Mouse (Mus musculus) G1E (cell line): ENCODE data around the gene Tut7. TPM values are rescaled to one million over a fixed set of nuclear protein-coding genes. Genes with fewer than 3 reads are reported as not detected.
A peak's percentile ranks its signal among the peaks of the same experiment; 100 is the strongest.

Experiments
- ATAC-seq: 2 replicates; pipeline ENCODE4 v1.8.0; 2016; ENCODE audit warnings: mild to moderate bottlenecking; ENCODE audit not compliant: insufficient number of reproducible peaks, poor library complexity, low FRiP score, severe bottlenecking; ENCODE audit errors: extremely low read depth
- DNase-seq: peaks from one replicate; pipeline ENCODE4 v3.0.0; 2012; ENCODE audit warnings: low spot score
- H3K27me3 ChIP-seq: 2 replicates; pipeline ENCODE4 v1.6.1; 2012; ENCODE audit warnings: mild to moderate bottlenecking, low read length, inconsistent platforms; ENCODE audit not compliant: insufficient read depth
- H3K36me3 ChIP-seq: replicated peaks from 2 replicates; pipeline ENCODE3; 2012; ENCODE audit warnings: mild to moderate bottlenecking, inconsistent platforms
- H3K4me1 ChIP-seq: 2 replicates; pipeline ENCODE4 v1.6.1; 2012; ENCODE audit warnings: low read depth, low read length, inconsistent platforms, mixed read lengths; ENCODE audit not compliant: insufficient read depth
- H3K4me3 ChIP-seq: 2 replicates; pipeline ENCODE4 v1.5.1; 2012; ENCODE audit warnings: low read depth, mild to moderate bottlenecking, inconsistent platforms, low read length, moderate library complexity, mixed read lengths
- H3K9me3 ChIP-seq: replicated peaks from 2 replicates; pipeline ENCODE4 v1.6.1; 2012; ENCODE audit warnings: inconsistent platforms
- CTCF ChIP-seq: IDR thresholded peaks from 2 replicates; pipeline ENCODE4 v1.5.1; 2012; ENCODE audit warnings: low read depth, low read length, inconsistent platforms, mixed read lengths
- GATA1 ChIP-seq: IDR thresholded peaks from 2 replicates; pipeline ENCODE4 v1.6.1; 2012; ENCODE audit warnings: borderline replicate concordance, low read length, inconsistent platforms, mixed read lengths
- GATA2 ChIP-seq: IDR thresholded peaks from 2 replicates; pipeline ENCODE4 v1.6.1; 2012; ENCODE audit warnings: low read depth, low read length, inconsistent platforms, borderline replicate concordance
- POLR2AphosphoS5 ChIP-seq: IDR thresholded peaks from 2 replicates; pipeline ENCODE4 v1.6.1; 2012; ENCODE audit warnings: low read depth, low read length, inconsistent platforms; ENCODE audit not compliant: insufficient replicate concordance
- TAL1 ChIP-seq: conservative IDR thresholded peaks from 2 replicates; pipeline ENCODE4 v1.6.1; 2012; ENCODE audit warnings: low read depth, low read length, inconsistent platforms, mixed read lengths
- polyA plus RNA-seq: library from polyadenylated mRNA; stranded (reverse); fragments of >175 nt; gene quantifications from 2 replicates; pipeline ENCODE4 v1.2.3, GENCODE M21; 2012
- total RNA-seq, 2 experiments: library from RNA; stranded (forward) in 1 of 2; stranded (reverse) in 1 of 2; fragments of 200-1000 nt in 1 of 2; fragments of >200 nt in 1 of 2; fragmentation: Nextera tagmentation in 1 of 2; gene quantifications; 2 replicates each; pipeline ENCODE4 v1.2.3; 2014 to 2017

The Tut7 gene
- 215 and 232 TPM in 2 replicates for total RNA-seq (2014; fragmentation: Nextera tagmentation)
- total RNA-seq (2017), result 166 and 194 TPM in 2 replicates
- polyA plus RNA-seq, result 59.6 and 66.1 TPM in 2 replicates

DNA sequence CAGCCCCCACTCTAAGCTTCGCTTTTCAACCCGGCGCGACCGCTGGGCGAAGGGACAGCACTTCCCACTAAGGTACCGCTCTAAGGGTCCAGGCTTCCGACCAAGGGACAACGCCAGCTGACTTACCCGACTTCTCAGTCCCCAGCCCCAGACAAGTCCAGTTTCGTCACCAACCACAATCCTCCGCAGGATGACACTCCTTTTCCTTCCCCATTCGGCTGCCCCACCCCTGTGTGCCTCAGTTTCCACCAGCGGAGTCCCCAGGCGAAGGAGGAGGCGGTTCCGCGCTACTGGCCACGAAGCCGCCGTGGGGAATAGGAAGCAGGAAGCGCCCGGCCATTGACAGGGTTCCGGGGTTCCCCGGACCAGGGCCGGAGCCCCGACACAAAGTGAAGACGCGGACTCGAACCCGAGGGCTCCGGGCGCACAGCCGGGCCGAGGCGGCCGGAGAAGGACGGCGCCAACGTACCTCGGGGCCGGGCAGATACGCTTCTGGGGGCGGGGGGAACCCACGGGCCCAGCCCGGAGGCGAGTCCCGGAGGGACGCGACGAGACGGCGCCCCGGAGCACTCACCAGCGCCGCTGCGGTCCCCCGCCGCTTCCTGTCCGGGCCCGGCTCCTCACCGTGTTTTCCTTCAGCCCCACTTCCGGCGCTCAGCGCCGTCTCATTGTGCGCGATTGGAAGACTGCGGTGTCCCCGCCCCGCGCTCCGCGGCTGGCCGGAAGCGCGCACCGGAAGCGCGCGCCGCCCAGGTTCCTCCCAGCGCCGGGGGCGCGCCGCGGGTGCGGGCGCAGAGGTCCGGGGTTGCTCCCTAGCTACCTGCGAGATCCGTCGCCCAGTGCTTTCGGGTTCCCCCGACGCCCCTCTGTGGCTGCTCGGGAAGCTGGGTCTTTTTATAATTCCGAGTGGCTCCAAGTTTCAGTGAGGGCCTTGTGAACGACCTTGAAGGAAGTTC lies at the start of gene Tut7:
Gene Tut7, minus strand, starts transcription at position 641 of the 956 bp plus-strand sequence.
- TF ChIP-seq CTCF (no peak), GATA1 (no peak), TAL1 (no peak), POLR2AphosphoS5 (no peak), GATA2 (no peak)
- Histone ChIP-seq H3K4me3 (peak within 1 kb of the TSS; percentile 93), H3K9me3 (no peaks in the 10 kb centered on the region), H3K36me3 (peaks cover 28% of the 10 kb centered on the region), H3K4me1 (peaks cover 41% of the 10 kb centered on the region), H3K27me3 (no peaks in the 10 kb centered on the region)
- DNase-seq (peak; percentile 94), ATAC-seq (peak; percentile 62)

DNA sequence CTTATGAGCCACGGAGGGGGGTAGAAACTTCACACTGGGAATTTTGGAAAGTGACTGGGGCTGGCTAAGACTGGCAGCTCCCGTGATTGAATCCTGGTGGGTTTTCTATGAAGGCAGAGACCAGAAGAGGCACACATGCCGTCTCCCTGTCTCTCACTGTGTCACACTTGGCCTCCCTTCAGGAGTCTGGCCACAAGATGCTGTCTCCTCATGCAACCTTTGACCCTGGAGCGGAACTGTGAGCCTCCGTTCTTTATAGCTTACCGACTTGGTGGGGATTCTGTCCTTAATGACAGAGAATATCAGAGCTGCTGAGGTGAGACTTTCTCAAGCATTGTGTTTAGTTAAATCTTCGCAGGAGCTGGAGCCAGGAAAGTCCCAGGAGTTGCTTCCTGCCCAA lies 49.5 kb upstream of the Tut7 start:
- no peak for ATAC-seq
- DNase-seq, result no peak
- Histone ChIP-seq H3K27me3 (no peaks in the 10 kb centered on the region), H3K4me1 (no peaks in the 10 kb centered on the region), H3K4me3 (no peak overlapping the region), H3K9me3 (no peaks in the 10 kb centered on the region), H3K36me3 (no peaks in the 10 kb centered on the region)
- no peak for TF ChIP-seq CTCF
- no peak for TF ChIP-seq POLR2AphosphoS5
- TF ChIP-seq TAL1, result no peak
- no peak for TF ChIP-seq GATA2
- TF ChIP-seq GATA1, result no peak

DNA sequence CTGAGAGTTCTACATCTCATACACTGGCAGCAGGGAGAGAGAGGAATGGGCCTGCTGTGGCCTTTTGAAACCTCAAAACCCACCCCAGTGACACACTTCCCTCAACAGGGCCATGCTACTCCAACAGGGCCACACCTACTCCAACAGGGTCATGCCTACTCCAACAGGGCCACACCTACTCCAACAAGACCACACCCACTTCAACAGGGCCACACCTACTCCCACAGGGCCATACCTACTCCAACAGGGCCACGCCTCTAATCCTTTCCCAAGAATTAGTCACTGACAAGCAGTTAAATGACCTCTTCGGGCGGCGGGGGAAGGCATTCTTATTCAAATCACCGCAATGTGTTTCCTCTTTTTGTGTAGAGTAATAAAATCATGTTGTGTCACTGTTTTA lies 47.1 kb upstream of the Tut7 start:
- DNase-seq (no peak), ATAC-seq (no peak)
- Histone ChIP-seq H3K27me3 (no peaks in the 10 kb centered on the region), H3K36me3 (no peaks in the 10 kb centered on the region), H3K4me3 (no peak overlapping the region), H3K9me3 (no peaks in the 10 kb centered on the region), H3K4me1 (no peaks in the 10 kb centered on the region)
- TF ChIP-seq GATA2 (no peak), POLR2AphosphoS5 (no peak), TAL1 (no peak), CTCF (no peak), GATA1 (no peak)

DNA sequence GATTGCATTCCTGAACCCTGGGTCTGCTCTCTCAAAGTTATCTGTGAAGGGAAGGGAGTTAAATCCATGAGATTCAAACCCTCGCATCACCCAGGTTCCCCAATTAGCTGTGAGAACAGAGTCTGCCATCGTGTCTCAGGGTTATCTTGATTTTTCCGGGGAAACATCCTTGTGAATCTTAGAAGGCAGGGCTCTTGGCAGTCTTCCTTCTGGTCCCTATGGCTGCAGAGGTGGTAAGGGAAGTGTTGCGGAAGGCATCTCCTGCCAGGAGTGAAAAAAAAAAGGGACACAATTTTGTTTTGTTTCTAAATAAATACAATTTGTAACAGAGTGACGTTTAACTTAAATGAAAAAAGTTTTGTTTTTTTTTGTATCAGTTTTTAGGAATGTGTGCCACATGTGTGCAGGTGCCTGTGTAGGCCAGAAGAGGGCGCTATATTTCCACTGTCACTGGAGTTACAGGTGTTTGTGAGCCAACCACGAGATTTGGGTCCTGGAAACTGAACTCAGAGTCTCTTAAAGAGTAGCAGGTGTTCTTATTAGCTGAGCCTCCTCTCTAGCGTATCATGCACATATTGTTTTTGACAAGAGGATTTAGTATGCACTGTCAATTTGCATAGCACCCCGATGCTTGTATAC lies 45.2 kb upstream of the Tut7 start:
- DNase-seq (no peak), ATAC-seq (no peak)
- Histone ChIP-seq H3K9me3 (no peaks in the 10 kb centered on the region), H3K27me3 (no peaks in the 10 kb centered on the region), H3K4me3 (no peak overlapping the region), H3K36me3 (no peaks in the 10 kb centered on the region), H3K4me1 (no peaks in the 10 kb centered on the region)
- TF ChIP-seq TAL1, result no peak
- no peak for TF ChIP-seq POLR2AphosphoS5
- no peak for TF ChIP-seq GATA1
- TF ChIP-seq CTCF, result no peak
- TF ChIP-seq GATA2, result no peak

DNA sequence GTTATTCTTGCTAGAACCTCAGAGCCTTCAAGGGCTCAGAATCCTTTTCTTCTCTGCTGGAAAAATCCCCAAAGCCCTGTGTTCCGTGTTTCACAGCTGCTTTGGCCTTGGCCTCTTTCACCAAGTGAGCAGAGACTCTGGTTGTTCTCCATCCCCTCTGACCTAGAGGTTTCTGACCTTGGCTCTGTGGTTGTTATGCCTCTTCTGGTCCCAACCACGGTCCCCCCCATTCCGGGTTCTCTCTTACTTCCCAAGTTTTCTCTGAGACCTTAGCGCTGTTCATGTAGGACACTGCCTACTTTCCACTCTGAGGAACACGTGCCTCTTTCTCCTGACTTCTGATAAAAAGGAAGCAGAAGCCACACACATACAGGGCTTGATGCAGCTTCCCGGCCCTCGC lies 44.2 kb upstream of the Tut7 start:
- Histone ChIP-seq H3K36me3 (no peaks in the 10 kb centered on the region), H3K4me3 (no peak overlapping the region), H3K9me3 (no peaks in the 10 kb centered on the region), H3K27me3 (no peaks in the 10 kb centered on the region), H3K4me1 (no peaks in the 10 kb centered on the region)
- TF ChIP-seq GATA1, result no peak
- no peak for TF ChIP-seq CTCF
- TF ChIP-seq TAL1, result no peak
- no peak for TF ChIP-seq POLR2AphosphoS5
- no peak for TF ChIP-seq GATA2
- no peak for DNase-seq
- no peak for ATAC-seq

DNA sequence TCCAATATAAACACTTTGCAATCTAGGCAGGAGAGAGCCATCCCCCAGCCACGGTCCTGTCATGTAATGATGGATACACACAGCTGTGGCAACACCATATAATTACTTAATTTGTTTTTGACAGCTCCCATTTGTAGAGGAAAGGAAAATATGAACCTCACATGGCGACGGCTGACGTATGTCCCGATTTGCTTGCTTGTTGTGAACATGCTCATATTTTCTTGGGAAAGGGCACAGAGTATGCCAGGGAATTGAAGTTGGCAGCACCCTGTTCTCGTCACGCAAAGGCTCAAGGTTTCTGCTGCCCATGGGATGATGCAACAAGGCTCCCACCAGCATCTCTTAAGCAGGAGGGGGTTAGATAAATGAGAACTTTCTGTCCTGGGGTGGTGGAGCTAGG lies 36.6 kb upstream of the Tut7 start:
- Histone ChIP-seq H3K27me3 (no peaks in the 10 kb centered on the region), H3K9me3 (no peaks in the 10 kb centered on the region), H3K4me3 (no peak overlapping the region), H3K36me3 (no peaks in the 10 kb centered on the region), H3K4me1 (no peaks in the 10 kb centered on the region)
- DNase-seq, result no peak
- ATAC-seq, result no peak
- TF ChIP-seq CTCF, result no peak
- no peak for TF ChIP-seq GATA1
- no peak for TF ChIP-seq GATA2
- TF ChIP-seq TAL1, result no peak
- TF ChIP-seq POLR2AphosphoS5, result no peak
